Mouse (Mus musculus) stomach, embryonic 14.5 days (tissue): Measurements from ENCODE around the gene Rnf43. TPM values are rescaled to one million over a fixed set of nuclear protein-coding genes. Genes with fewer than 3 reads are reported as not detected.

Experiments
- ATAC-seq: fragments of 200-750 bp; cut with Nextera tagmentation; 2 replicates; pipeline ENCODE4 v1.8.0; 2017; ENCODE audit warnings: low read depth, moderate TSS enrichment; ENCODE audit not compliant: insufficient number of reproducible peaks, insufficient read depth, low FRiP score
- H3K27ac ChIP-seq: fragments of 300-500 bp; sonication (generic); 2 replicates; pipeline ENCODE4 v1.5.1; 2014; ENCODE audit warnings: mild to moderate bottlenecking, low read length, moderate library complexity, mixed read lengths
- H3K27me3 ChIP-seq: fragments of 300-500 bp; sonication (generic); 2 replicates; pipeline ENCODE4 v1.6.1; 2014; ENCODE audit warnings: low read length, control low read depth, mixed read lengths; ENCODE audit not compliant: control insufficient read depth, insufficient read depth
- H3K36me3 ChIP-seq: fragments of 300-500 bp; sonication (generic); 2 replicates; pipeline ENCODE4 v1.6.1; 2014; ENCODE audit warnings: mild to moderate bottlenecking, control low read depth, low read length, moderate library complexity, mixed read lengths; ENCODE audit not compliant: control insufficient read depth, insufficient read depth
- H3K4me1 ChIP-seq: fragments of 300-500 bp; sonication (generic); 2 replicates; pipeline ENCODE4 v1.6.1; 2014; ENCODE audit warnings: low read length, control low read depth, mixed read lengths; ENCODE audit not compliant: control insufficient read depth, insufficient read depth
- H3K4me2 ChIP-seq: fragments of 300-500 bp; sonication (generic); replicated peaks from 2 replicates; pipeline ENCODE4 v1.6.1; 2014; ENCODE audit warnings: low read depth, low read length, control low read depth
- H3K4me3 ChIP-seq: fragments of 300-500 bp; sonication (generic); 2 replicates; pipeline ENCODE4 v1.5.1; 2014; ENCODE audit warnings: low read depth, low read length, control low read depth
- H3K9ac ChIP-seq: fragments of 300-500 bp; sonication (generic); replicated peaks from 2 replicates; pipeline ENCODE4 v1.6.1; 2014; ENCODE audit warnings: low read depth, mild to moderate bottlenecking, control low read depth, low read length, moderate library complexity, mixed read lengths
- H3K9me3 ChIP-seq: fragments of 300-500 bp; sonication (generic); 2 replicates; pipeline ENCODE4 v1.6.1; 2016; ENCODE audit warnings: low read depth, low read length, control low read depth; ENCODE audit not compliant: control insufficient read depth
- whole genome bisulfite sequencing: fragments of 180-500 bp; shearing (Covaris S2); extraction: QIAGEN DNeasy Blood & Tissue Kit; methylation state at CpG from one replicate; pipeline ENCODE4 v1.1.7; 2014; 5-methylcytosine and 5-hydroxymethylcytosine counted together
- polyA plus RNA-seq: library from polyadenylated mRNA; unstranded; fragments of >200 nt; fragmentation: Nextera tagmentation; extraction: Ambion mirVana; gene quantifications from 2 replicates; pipeline ENCODE4 v1.2.1, GENCODE M21; 2014

The Rnf43 gene
- polyA plus RNA-seq, 1 experiment from 2014 or later: 20.2 TPM

- 75% methylated on average over 2 of the region's 2 CpGs for WGBS
- Histone ChIP-seq H3K36me3 (no peaks in the 10 kb centered on the region), H3K9ac (peak overlapping the region; percentile 30; the same call in 1 of the 2 replicates), H3K9me3 (no peaks in the 10 kb centered on the region), H3K27me3 (no peaks in the 10 kb centered on the region), H3K27ac (no peak overlapping the region), H3K4me2 (peak overlapping the region; percentile 31), H3K4me1 (no peaks in the 10 kb centered on the region), H3K4me3 (peak overlapping the region; percentile 30)
- ATAC-seq: no peak
These were observed 3.1 kb downstream of the Rnf43 start for GRCm38 (mm10) chr11:87665658-87666057.

- Histone ChIP-seq H3K36me3 (no peaks in the 10 kb centered on the region), H3K27ac (peak overlapping the region; percentile 45; the same call in 1 of the 2 replicates), H3K27me3 (no peaks in the 10 kb centered on the region), H3K4me1 (no peaks in the 10 kb centered on the region), H3K4me2 (peak overlapping the region; percentile 31), H3K9ac (peak overlapping the region; percentile 30; the same call in 1 of the 2 replicates), H3K4me3 (peak overlapping the region; percentile 30), H3K9me3 (no peaks in the 10 kb centered on the region)
- WGBS: 52% methylated on average over 12 of the region's 12 CpGs
- no peak for ATAC-seq
These were observed 3.9 kb downstream of the Rnf43 start for GRCm38 (mm10) chr11:87666256-87667035.

GRCm38 (mm10) chr11:87667107-87668090 lies 4.9 kb downstream of the Rnf43 start:
- Histone ChIP-seq H3K27me3 (no peaks in the 10 kb centered on the region), H3K4me3 (no peak overlapping the region), H3K9me3 (no peaks in the 10 kb centered on the region), H3K4me1 (no peaks in the 10 kb centered on the region), H3K4me2 (peak overlapping the region; percentile 31), H3K27ac (no peak overlapping the region), H3K36me3 (no peaks in the 10 kb centered on the region), H3K9ac (no peak overlapping the region)
- WGBS: 54% methylated on average over 4 of the region's 4 CpGs
- no peak for ATAC-seq

- Histone ChIP-seq H3K4me1 (no peaks in the 10 kb centered on the region), H3K9ac (no peak overlapping the region), H3K9me3 (no peaks in the 10 kb centered on the region), H3K36me3 (no peaks in the 10 kb centered on the region), H3K4me3 (no peak overlapping the region), H3K27me3 (no peaks in the 10 kb centered on the region), H3K27ac (no peak overlapping the region), H3K4me2 (no peak overlapping the region)
- no peak for ATAC-seq
- WGBS: 98% methylated on average over 1 of the region's 1 CpGs
These were observed 10.8 kb downstream of the Rnf43 start for GRCm38 (mm10) chr11:87673282-87673681.

- H3K4me1 ChIP-seq: no peaks in the 10 kb centered on the region
- no peak for ATAC-seq
- no peak overlapping the region for H3K4me3 ChIP-seq
- H3K9me3 ChIP-seq: no peaks in the 10 kb centered on the region
- no peak overlapping the region for H3K27ac ChIP-seq
- H3K36me3 ChIP-seq: no peaks in the 10 kb centered on the region
- WGBS: 82% methylated on average over 6 of the region's 6 CpGs
- no peak overlapping the region for H3K4me2 ChIP-seq
- no peak overlapping the region for H3K9ac ChIP-seq
- no peaks in the 10 kb centered on the region for H3K27me3 ChIP-seq
These were observed 13.1 kb downstream of the Rnf43 start for GRCm38 (mm10) chr11:87675606-87676005.

- no peak for ATAC-seq
- no peaks in the 10 kb centered on the region for H3K27me3 ChIP-seq
- H3K9ac ChIP-seq: no peak overlapping the region
- no peaks in the 10 kb centered on the region for H3K36me3 ChIP-seq
- H3K4me2 ChIP-seq: no peak overlapping the region
- no peak overlapping the region for H3K4me3 ChIP-seq
- H3K27ac ChIP-seq: peak overlapping the region; percentile 62
- H3K9me3 ChIP-seq: no peaks in the 10 kb centered on the region
- no peaks in the 10 kb centered on the region for H3K4me1 ChIP-seq
- WGBS: 51% methylated on average over 5 of the region's 5 CpGs
These were observed 15.2 kb downstream of the Rnf43 start for GRCm38 (mm10) chr11:87677756-87678155.

GRCm38 (mm10) chr11:87678545-87678944 lies 16.0 kb downstream of the Rnf43 start:
- H3K36me3 ChIP-seq: no peaks in the 10 kb centered on the region
- H3K4me3 ChIP-seq: no peak overlapping the region
- no peak for ATAC-seq
- no peak overlapping the region for H3K9ac ChIP-seq
- no peak overlapping the region for H3K4me2 ChIP-seq
- no peaks in the 10 kb centered on the region for H3K9me3 ChIP-seq
- no peaks in the 10 kb centered on the region for H3K27me3 ChIP-seq
- H3K27ac ChIP-seq: peak overlapping the region; percentile 62; the same call in 1 of the 2 replicates
- no peaks in the 10 kb centered on the region for H3K4me1 ChIP-seq
- 56% methylated on average over 4 of the region's 4 CpGs for WGBS

GRCm38 (mm10) chr11:87678976-87679375 lies 16.5 kb downstream of the Rnf43 start:
- 75% methylated on average over 7 of the region's 7 CpGs for WGBS
- H3K9me3 ChIP-seq: no peaks in the 10 kb centered on the region
- ATAC-seq: no peak
- no peaks in the 10 kb centered on the region for H3K27me3 ChIP-seq
- H3K4me3 ChIP-seq: no peak overlapping the region
- H3K4me2 ChIP-seq: no peak overlapping the region
- no peaks in the 10 kb centered on the region for H3K4me1 ChIP-seq
- no peak overlapping the region for H3K27ac ChIP-seq
- no peak overlapping the region for H3K9ac ChIP-seq
- H3K36me3 ChIP-seq: no peaks in the 10 kb centered on the region
